Mouse (Mus musculus) ES-Bruce4 (cell line): ENCODE results near the gene Caprin2. TPM values are rescaled to one million over a fixed set of nuclear protein-coding genes. Genes with fewer than 3 reads are reported as not detected.

Experiments used
- H3K27ac ChIP-seq: 2 replicates; pipeline ENCODE4 v1.5.1; 2012; ENCODE audit warnings: low read length, inconsistent platforms; ENCODE audit not compliant: insufficient read depth
- H3K27me3 ChIP-seq: 2 replicates; pipeline ENCODE4 v1.6.1; 2012; ENCODE audit warnings: mild to moderate bottlenecking, low read length, inconsistent platforms; ENCODE audit not compliant: control insufficient read depth, poor library complexity, insufficient read depth, severe bottlenecking
- H3K36me3 ChIP-seq: 2 replicates; pipeline ENCODE4 v1.6.1; 2012; ENCODE audit warnings: inconsistent platforms, mild to moderate bottlenecking, low read length, moderate library complexity; ENCODE audit not compliant: control insufficient read depth, poor library complexity, insufficient read depth, severe bottlenecking
- H3K4me1 ChIP-seq: one replicate; pipeline ENCODE4 v1.8.1; 2011; ENCODE audit warnings: low read length; ENCODE audit not compliant: control insufficient read depth, insufficient read depth
- H3K4me3 ChIP-seq: 2 replicates; pipeline ENCODE4 v1.5.1; 2011; ENCODE audit warnings: low read depth, mild to moderate bottlenecking, low read length
- H3K9ac ChIP-seq: 2 replicates; pipeline ENCODE4 v1.6.1; 2012; ENCODE audit warnings: low read depth, mild to moderate bottlenecking, inconsistent platforms; ENCODE audit not compliant: poor library complexity, severe bottlenecking
- H3K9me3 ChIP-seq: replicated peaks from 2 replicates; pipeline ENCODE4 v1.6.1; 2012; ENCODE audit warnings: mild to moderate bottlenecking, low read length, inconsistent platforms; ENCODE audit not compliant: control insufficient read depth, poor library complexity, insufficient read depth, severe bottlenecking
- CTCF ChIP-seq: IDR thresholded peaks from one replicate; pipeline ENCODE4 v1.8.1; 2011; ENCODE audit warnings: low read depth, low read length
- EP300 ChIP-seq: IDR thresholded peaks from 2 replicates; pipeline ENCODE4 v1.6.1; 2011; ENCODE audit warnings: low read depth, low read length; ENCODE audit not compliant: insufficient read depth
- POLR2A ChIP-seq: IDR thresholded peaks from one replicate; pipeline ENCODE4 v1.8.1; 2011; ENCODE audit warnings: low read length; ENCODE audit not compliant: insufficient read depth
- polyA plus RNA-seq: library from polyadenylated mRNA; stranded (reverse); fragments of >200 nt; gene quantifications from 2 replicates; pipeline ENCODE4 v1.2.4, GENCODE M21; 2011; ENCODE audit warnings: low read depth; ENCODE audit not compliant: missing spikeins, insufficient read depth, insufficient read length

The Caprin2 gene
- polyA plus RNA-seq, 1 experiment = 44.6 TPM

- Histone ChIP-seq H3K36me3 (peaks cover 17% of the 10 kb centered on the region), H3K4me3 (no peak overlapping the region)
- TF ChIP-seq POLR2A (no peak), CTCF (no peak), EP300 (no peak)
Measured at GRCm38 (mm10) chr6:148795145-148795544, 100.9 kb downstream of the Caprin2 start.

More at GRCm38 (mm10) chr6:148795145-148795544, 100.9 kb downstream of the Caprin2 start:
- Histone ChIP-seq H3K4me1 (no peaks in the 10 kb centered on the region), H3K27me3 (no peaks in the 10 kb centered on the region), H3K27ac (no peak overlapping the region), H3K9ac (no peak overlapping the region), H3K9me3 (no peaks in the 10 kb centered on the region)

Other genes starting within 250 kb of the Caprin2 start
- gene Ipo8, start 64.8 kb downstream of the Caprin2 start, polyA plus RNA-seq = 56.3 and 69.9 TPM in 2 replicates
- 406 and 461 TPM in 2 replicates for gene Sinhcaf, start 50.2 kb upstream of the Caprin2 start, polyA plus RNA-seq
- gene Dennd5b, start 205.4 kb upstream of the Caprin2 start, polyA plus RNA-seq = 13.2 and 14.3 TPM in 2 replicates
- gene Gm10203, start 233.9 kb upstream of the Caprin2 start, polyA plus RNA-seq = not detected in 2 replicates
- gene Etfbkmt, start 243.6 kb upstream of the Caprin2 start, polyA plus RNA-seq = 24.5 and 25.8 TPM in 2 replicates